Mouse (Mus musculus) forebrain, embryonic 14.5 days (tissue): Measurements from ENCODE around the gene Cacna1g. TPM values are rescaled to one million over a fixed set of nuclear protein-coding genes. Genes with fewer than 3 reads are reported as not detected.

ENCODE experiments used
- ATAC-seq: fragments of 200-750 bp; cut with Nextera tagmentation; 2 replicates; pipeline ENCODE4 v1.8.0; 2017; ENCODE audit warnings: mild to moderate bottlenecking, moderate library complexity
- DNase-seq: peaks from one replicate; pipeline ENCODE4 v3.0.0-alpha.2; 2015; ENCODE audit warnings: low spot score
- H3K27ac ChIP-seq: fragments of 300-500 bp; sonication (generic); 2 replicates; pipeline ENCODE4 v1.5.1; 2014; ENCODE audit warnings: low read depth, mild to moderate bottlenecking, control low read depth, low read length, moderate library complexity
- H3K27me3 ChIP-seq: fragments of 300-500 bp; sonication (generic); replicated peaks from 2 replicates; pipeline ENCODE4 v1.6.1; 2014; ENCODE audit warnings: low read length, control low read depth, mixed read lengths; ENCODE audit not compliant: control insufficient read depth, insufficient read depth
- H3K36me3 ChIP-seq: fragments of 300-500 bp; sonication (generic); 2 replicates; pipeline ENCODE4 v1.6.1; 2014; ENCODE audit warnings: low read length, control low read depth; ENCODE audit not compliant: control insufficient read depth, insufficient read depth
- H3K4me1 ChIP-seq: fragments of 300-500 bp; sonication (generic); 2 replicates; pipeline ENCODE4 v1.6.1; 2014; ENCODE audit warnings: antibody characterized with exemption, low read length, control low read depth; ENCODE audit not compliant: control insufficient read depth, insufficient read depth
- H3K4me2 ChIP-seq: fragments of 300-500 bp; sonication (generic); 2 replicates; pipeline ENCODE4 v1.6.1; 2014; ENCODE audit warnings: mild to moderate bottlenecking, control low read depth, low read length
- H3K4me3 ChIP-seq: fragments of 300-500 bp; sonication (generic); 2 replicates; pipeline ENCODE4 v1.5.1; 2014; ENCODE audit warnings: low read depth, low read length, control low read depth
- H3K9ac ChIP-seq: fragments of 300-500 bp; sonication (generic); 2 replicates; pipeline ENCODE4 v1.6.1; 2014; ENCODE audit warnings: mild to moderate bottlenecking, low read length, control low read depth, moderate library complexity
- H3K9me3 ChIP-seq: fragments of 300-500 bp; sonication (generic); replicated peaks from 2 replicates; pipeline ENCODE4 v1.6.1; 2016; ENCODE audit warnings: low read length, control low read depth, mixed read lengths; ENCODE audit not compliant: control insufficient read depth
- WGBS: fragments of 180-500 bp; shearing (Covaris S2); extraction: QIAGEN DNeasy Blood & Tissue Kit; methylation state at CpG from one replicate; pipeline ENCODE4 v1.1.7; 2014; 5-methylcytosine and 5-hydroxymethylcytosine counted together
- polyA plus RNA-seq: library from polyadenylated mRNA; unstranded; fragments of >200 nt; fragmentation: Nextera tagmentation; extraction: Ambion mirVana; gene quantifications from 2 replicates; pipeline ENCODE4 v1.2.1, GENCODE M21; 2014

Gene Cacna1g
- polyA plus RNA-seq, 1 experiment from 2014 or later, result 7.1 TPM

DNA sequence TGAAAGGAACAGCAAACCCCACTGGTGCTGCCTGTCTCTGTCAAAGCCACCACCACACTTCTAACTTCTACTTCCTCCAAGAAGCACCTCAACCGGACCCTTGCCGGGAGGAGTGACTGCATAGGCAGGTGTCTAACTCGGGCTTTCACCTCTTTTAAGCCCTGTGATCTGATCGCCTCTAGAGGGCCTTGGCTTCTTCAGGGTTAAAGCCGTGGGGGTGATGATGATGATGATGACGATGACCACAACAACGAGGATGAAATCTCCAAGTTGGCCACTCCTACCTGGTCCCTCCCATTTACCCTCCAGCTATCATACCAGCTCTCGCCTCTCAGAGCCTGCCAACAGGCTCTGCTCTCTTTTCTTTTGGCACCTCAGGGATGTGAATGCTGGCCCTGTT, 94.3 kb downstream of the Cacna1g start:
- no peak for ATAC-seq
- Histone ChIP-seq H3K9me3 (no peaks in the 10 kb centered on the region), H3K36me3 (no peaks in the 10 kb centered on the region), H3K27me3 (no peaks in the 10 kb centered on the region), H3K27ac (no peak overlapping the region), H3K9ac (no peak overlapping the region), H3K4me3 (no peak overlapping the region), H3K4me1 (no peaks in the 10 kb centered on the region), H3K4me2 (no peak overlapping the region)
- DNase-seq, result no peak
- WGBS, result 70% methylated on average over 8 of the region's 8 CpGs

DNA sequence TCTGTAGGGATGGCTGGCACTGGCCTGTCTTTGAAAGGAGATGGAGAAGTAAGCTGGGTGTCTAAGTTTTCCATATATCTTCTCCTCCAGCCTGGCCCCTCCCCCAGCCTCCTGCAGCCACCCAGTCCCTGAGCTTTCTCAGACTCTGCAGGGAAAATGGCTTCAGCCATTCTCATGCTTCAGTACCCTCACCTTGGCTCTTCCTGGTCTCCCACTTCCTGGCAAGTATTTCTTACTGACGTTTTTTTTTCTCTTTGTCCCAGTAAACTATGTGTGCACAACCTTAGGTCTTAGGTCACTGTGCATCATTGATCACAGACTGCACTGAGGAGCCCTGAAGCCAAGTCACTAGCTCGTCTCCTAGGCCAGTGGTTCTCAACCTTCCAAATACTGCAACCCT, 94.9 kb downstream of the Cacna1g start:
- WGBS, result 33% methylated on average over 2 of the region's 2 CpGs
- Histone ChIP-seq H3K9ac (no peak overlapping the region), H3K27ac (no peak overlapping the region)

GRCm38 (mm10) chr11:94374276-94374948, 99.6 kb downstream of the Cacna1g start:
- no peak overlapping the region for H3K4me3 ChIP-seq
- WGBS, result 91% methylated on average over 13 of the region's 13 CpGs
- no peak for DNase-seq
- no peak overlapping the region for H3K4me2 ChIP-seq
- H3K9ac ChIP-seq, result no peak overlapping the region
- H3K9me3 ChIP-seq, result no peaks in the 10 kb centered on the region
- no peaks in the 10 kb centered on the region for H3K36me3 ChIP-seq
- no peak overlapping the region for H3K27ac ChIP-seq
- ATAC-seq, result no peak
- H3K27me3 ChIP-seq, result no peaks in the 10 kb centered on the region
- H3K4me1 ChIP-seq, result no peaks in the 10 kb centered on the region

More for the DNA sequence above, 94.9 kb downstream of the Cacna1g start:
- no peak overlapping the region for H3K4me3 ChIP-seq
- H3K4me2 ChIP-seq, result no peak overlapping the region
- no peaks in the 10 kb centered on the region for H3K4me1 ChIP-seq
- DNase-seq (no peak), ATAC-seq (no peak)
- no peaks in the 10 kb centered on the region for H3K36me3 ChIP-seq
- H3K27me3 ChIP-seq, result no peaks in the 10 kb centered on the region
- H3K9me3 ChIP-seq, result no peaks in the 10 kb centered on the region

DNA sequence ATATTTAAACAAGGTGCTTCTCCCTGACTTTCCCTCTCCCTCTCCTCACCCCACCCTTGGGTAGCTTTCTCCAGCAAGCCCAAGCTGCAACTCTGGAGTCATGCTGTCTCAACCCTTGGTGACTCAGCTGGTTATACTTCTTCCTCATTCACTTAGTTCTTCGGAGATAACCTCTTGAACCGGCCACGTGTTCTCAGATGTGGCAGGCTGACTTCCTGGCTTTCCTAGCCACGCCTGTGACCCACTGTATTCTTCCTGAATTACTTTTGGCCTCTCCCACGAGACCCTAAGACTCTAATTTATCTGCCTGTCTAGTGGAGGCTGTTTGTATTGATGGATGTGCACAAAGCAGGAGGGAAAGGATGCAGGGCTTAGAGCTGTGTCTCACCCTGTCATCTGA, 103.2 kb downstream of the Cacna1g start:
- Histone ChIP-seq H3K27me3 (no peaks in the 10 kb centered on the region), H3K36me3 (no peaks in the 10 kb centered on the region), H3K4me1 (no peaks in the 10 kb centered on the region), H3K4me2 (no peak overlapping the region), H3K9ac (no peak overlapping the region), H3K4me3 (no peak overlapping the region), H3K9me3 (no peaks in the 10 kb centered on the region), H3K27ac (no peak overlapping the region)
- DNase-seq, result no peak
- no peak for ATAC-seq
- 62% methylated on average over 5 of the region's 5 CpGs for WGBS

- H3K9ac ChIP-seq, result no peak overlapping the region
- 88% methylated on average over 6 of the region's 6 CpGs for WGBS
- no peaks in the 10 kb centered on the region for H3K9me3 ChIP-seq
- no peak for ATAC-seq
- no peak for DNase-seq
- H3K27me3 ChIP-seq, result no peaks in the 10 kb centered on the region
- H3K4me3 ChIP-seq, result no peak overlapping the region
- H3K27ac ChIP-seq, result no peak overlapping the region
- no peak overlapping the region for H3K4me2 ChIP-seq
- H3K36me3 ChIP-seq, result no peaks in the 10 kb centered on the region
- H3K4me1 ChIP-seq, result no peaks in the 10 kb centered on the region
Measured at GRCm38 (mm10) chr11:94369981-94370380, 104.0 kb downstream of the Cacna1g start.

DNA sequence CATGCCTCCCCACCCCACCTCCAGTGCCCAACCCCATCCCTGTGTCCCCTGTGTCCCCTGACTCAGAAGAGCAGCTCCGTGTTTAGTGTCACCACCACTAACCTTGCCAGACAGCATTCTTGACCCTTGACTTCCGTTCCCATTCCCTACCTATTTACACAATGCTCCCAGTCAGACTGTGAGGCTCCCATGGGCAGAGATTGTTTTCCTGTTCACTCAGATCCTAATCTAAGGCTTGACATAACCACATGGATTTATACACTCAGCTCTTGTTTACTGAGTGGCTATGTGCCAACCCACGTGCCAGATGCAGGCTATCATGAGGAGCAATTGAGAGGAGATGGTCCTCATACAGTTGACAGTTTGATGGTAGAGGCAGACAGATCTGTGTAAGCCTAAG, 108.7 kb downstream of the Cacna1g start:
- Histone ChIP-seq H3K36me3 (no peaks in the 10 kb centered on the region), H3K4me3 (no peak overlapping the region), H3K4me2 (no peak overlapping the region), H3K9me3 (no peaks in the 10 kb centered on the region), H3K4me1 (no peaks in the 10 kb centered on the region), H3K27ac (no peak overlapping the region), H3K27me3 (no peaks in the 10 kb centered on the region), H3K9ac (no peak overlapping the region)
- 84% methylated on average over 3 of the region's 3 CpGs for WGBS
- ATAC-seq (no peak), DNase-seq (no peak)

- H3K4me3 ChIP-seq, result no peak overlapping the region
- H3K4me1 ChIP-seq, result no peaks in the 10 kb centered on the region
- no peak overlapping the region for H3K4me2 ChIP-seq
- ATAC-seq (no peak), DNase-seq (no peak)
- WGBS, result 84% methylated on average over 7 of the region's 7 CpGs
- no peaks in the 10 kb centered on the region for H3K27me3 ChIP-seq
- no peak overlapping the region for H3K9ac ChIP-seq
- H3K36me3 ChIP-seq, result no peaks in the 10 kb centered on the region
- no peaks in the 10 kb centered on the region for H3K9me3 ChIP-seq
- H3K27ac ChIP-seq, result no peak overlapping the region
Measured at GRCm38 (mm10) chr11:94363690-94364089, 110.3 kb downstream of the Cacna1g start.

DNA sequence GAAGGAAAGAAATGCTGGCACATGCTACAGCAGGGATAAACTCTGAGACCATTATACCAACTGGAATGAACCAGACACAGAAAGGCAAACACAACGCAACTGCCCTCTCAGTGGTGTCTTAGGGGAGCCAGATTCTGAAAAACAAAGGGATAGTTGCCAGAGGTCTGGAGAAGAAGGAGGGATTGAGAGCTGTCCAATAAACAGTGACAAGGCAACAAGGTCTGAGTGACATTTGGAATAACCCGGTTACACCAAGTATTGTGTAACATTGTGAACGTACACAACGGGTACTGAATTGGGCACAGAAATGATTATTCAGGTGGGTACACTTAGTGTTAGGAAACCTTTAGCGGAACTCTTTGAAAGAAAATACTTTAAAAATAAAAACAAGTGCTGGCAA, 111.9 kb downstream of the Cacna1g start:
- no peak overlapping the region for H3K9ac ChIP-seq
- no peak overlapping the region for H3K4me2 ChIP-seq
- H3K4me3 ChIP-seq, result no peak overlapping the region
- no peak for DNase-seq
- H3K9me3 ChIP-seq, result no peaks in the 10 kb centered on the region
- no peaks in the 10 kb centered on the region for H3K36me3 ChIP-seq
- H3K27me3 ChIP-seq, result no peaks in the 10 kb centered on the region
- WGBS, result 83% methylated on average over 5 of the region's 5 CpGs
- no peak for ATAC-seq
- no peak overlapping the region for H3K27ac ChIP-seq
- H3K4me1 ChIP-seq, result no peaks in the 10 kb centered on the region

DNA sequence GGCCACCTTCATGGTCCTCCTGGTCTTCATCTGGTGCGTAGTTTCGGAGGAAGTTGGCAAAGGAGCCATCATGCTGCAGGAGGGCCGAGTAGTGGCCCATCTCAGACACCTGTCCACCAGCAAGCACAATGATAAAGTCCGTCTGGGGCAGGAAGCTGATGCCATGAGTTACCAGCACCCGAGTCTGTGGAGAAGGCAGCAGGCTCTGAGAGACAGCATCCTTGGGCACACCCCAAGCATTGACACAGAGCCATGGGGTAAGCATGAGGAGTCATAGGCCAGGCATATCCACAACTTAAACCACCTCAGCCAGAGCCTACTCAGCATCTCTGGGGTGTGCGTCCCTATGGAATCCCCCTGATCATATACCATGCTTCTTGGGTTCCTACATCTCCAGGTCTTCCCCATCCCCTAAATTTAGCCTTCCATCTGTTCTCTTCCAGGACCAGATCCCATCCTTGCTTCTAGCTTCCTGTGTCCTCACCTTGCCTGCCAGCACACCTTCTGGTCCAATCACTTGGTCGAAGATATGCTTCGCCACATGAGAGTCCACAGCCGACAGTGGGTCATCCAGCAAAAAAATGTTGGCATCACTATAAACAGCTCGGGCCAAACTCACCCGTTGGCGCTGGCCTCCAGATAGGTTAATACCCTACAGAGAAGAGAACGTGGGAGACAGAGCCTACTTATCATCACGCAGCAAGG, 112.7 kb downstream of the Cacna1g start:
- H3K9ac ChIP-seq, result no peak overlapping the region
- no peaks in the 10 kb centered on the region for H3K36me3 ChIP-seq
- no peaks in the 10 kb centered on the region for H3K4me1 ChIP-seq
- no peaks in the 10 kb centered on the region for H3K27me3 ChIP-seq
- WGBS, result 91% methylated on average over 14 of the region's 14 CpGs
- H3K4me2 ChIP-seq, result no peak overlapping the region
- DNase-seq, result no peak
- H3K27ac ChIP-seq, result no peak overlapping the region
- H3K9me3 ChIP-seq, result no peaks in the 10 kb centered on the region
- H3K4me3 ChIP-seq, result no peak overlapping the region
- ATAC-seq, result no peak
